Mouse (Mus musculus): Measurements from ENCODE around the gene Brox.
"Not testable (repeated sequence)": the region's sequence is repeated elsewhere in the genome, so short reads cannot be mapped to it uniquely, and the experiment has no call there.

Gene Brox

GRCm38 (mm10) chr1:183296877-183297383, at the start of gene Brox:
Gene Brox (minus strand): TSS chr1:183297269.
- DNase-seq (ENCODE audit: low read depth, low spot score): peak; percentile 93

DNA sequence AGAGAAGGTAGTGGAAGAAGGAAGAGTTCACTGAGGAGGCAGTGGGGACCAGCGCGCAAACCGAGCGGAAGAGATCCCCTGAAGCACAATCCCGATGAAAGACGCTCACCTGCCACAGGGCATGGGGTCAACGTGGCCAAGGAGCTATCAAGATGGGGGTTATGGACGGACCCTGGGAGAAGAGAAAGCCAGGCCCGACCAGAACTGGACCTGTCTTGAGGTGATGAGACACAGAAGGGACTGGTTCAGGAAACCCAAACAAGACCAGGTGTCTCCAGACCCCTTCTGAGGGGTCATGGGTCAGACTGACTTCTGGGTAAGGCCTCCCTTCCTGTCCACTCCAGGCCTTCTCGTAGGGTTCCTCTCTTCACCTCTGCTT, 48.7 kb upstream of the Brox start:
- peak; percentile 11 for DNase-seq (ENCODE audit: low read depth, low spot score)

GRCm38 (mm10) chr1:183344886-183345816, 48.1 kb upstream of the Brox start:
- DNase-seq (ENCODE audit: low read depth, low spot score): peak; percentile 90

DNA sequence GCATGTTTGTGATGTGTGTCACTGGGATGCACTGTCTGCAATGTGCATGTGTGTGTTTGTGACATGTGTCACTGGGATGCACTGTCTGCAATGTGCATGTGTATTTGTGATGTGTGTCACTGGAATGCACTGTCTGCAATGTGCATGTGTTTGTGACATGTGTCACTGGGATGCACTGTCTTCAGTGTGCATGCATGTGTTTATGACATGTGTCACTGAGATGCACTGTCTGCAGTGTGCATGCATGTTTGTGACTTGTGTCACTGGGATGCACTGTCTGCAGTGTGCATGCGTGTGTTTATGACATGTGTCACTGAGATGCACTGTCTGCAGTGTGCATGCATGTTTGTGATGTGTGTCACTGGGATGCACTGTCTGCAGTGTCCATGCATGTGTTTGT, 45.8 kb upstream of the Brox start:
- not testable (repeated sequence) for DNase-seq (ENCODE audit: low read depth, low spot score)

DNA sequence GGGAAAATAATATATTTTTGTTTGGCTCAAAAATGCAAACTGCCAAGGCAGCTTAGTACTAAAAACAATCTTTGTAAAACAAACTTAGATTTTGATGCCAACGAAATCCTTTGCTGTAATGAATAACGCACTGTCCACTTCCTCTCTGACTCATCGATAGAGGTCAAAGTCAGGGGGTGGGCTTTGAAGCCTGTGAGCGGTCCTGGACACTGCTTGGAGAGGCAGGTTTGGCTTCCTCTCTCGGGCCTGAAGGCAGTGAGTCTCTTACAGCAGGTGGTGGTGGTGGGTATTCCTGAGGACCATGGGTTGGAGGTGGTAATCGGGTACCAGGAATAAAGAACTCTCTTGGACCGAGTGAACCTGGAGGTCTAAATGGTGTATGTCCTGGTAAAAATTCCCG, 30.1 kb upstream of the Brox start:
- DNase-seq (ENCODE audit: low read depth, low spot score): no peak

- DNase-seq (ENCODE audit: low read depth, low spot score): no peak
Observed at GRCm38 (mm10) chr1:183324433-183324832, 27.4 kb upstream of the Brox start.

DNA sequence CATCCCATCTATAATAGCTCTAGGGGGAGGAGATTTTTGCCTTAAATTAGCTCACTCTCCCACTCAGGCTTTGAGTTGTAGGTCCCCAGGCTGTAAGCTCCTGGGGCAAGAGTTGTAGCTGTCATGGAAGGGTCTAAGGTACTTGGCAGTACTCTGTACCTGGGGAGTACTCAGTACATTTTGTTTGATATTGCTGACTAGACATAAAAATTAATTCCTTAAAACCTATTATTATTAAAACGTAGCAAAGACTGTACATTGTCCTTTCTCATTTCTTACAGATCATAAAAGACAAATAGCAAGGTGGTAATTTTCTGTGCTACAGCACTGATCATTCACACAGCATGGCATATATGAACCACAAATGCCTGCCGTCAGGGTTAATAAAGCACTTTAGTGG, 26.9 kb upstream of the Brox start:
- no peak for DNase-seq (ENCODE audit: low read depth, low spot score)

DNA sequence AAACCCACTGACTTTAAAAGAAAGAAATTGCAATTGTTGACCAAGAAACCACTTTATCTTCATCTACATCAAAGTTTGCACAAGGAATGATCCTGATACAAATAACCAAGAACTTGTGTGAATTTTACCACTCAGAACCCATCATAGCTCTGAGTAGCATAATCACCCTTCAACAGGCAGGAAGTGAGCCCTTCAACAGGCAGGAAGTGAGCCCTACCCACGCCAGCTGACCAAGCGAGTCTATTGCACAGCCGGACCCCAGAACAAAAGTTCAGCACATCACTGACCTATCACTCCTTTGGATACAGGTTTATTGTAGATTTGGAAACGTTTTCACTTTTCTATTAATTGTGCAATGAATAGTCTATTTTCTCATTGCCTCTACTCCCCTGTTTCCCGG, 25.4 kb upstream of the Brox start:
- DNase-seq (ENCODE audit: low read depth, low spot score): not testable (repeated sequence)

DNA sequence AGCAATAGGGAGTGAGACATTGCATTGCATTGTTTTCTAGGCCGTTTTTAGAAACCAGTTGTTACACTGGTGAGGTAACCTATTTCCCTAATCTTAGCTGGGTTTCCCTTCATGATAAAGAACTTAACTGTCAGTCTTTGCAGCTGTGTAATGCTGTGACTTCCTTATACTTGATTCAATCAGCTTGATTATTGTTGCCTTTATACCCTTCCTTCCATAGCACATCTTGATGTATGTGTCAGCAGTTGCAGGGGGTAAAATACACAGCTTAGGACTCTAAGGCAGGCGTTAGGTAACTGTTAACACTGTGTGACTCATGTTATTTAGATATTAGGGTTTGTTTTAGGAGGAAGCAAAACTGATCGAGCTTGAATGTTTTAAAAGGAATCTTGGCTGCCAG, 23.6 kb upstream of the Brox start:
- DNase-seq (ENCODE audit: low read depth, low spot score): peak; percentile 13

DNA sequence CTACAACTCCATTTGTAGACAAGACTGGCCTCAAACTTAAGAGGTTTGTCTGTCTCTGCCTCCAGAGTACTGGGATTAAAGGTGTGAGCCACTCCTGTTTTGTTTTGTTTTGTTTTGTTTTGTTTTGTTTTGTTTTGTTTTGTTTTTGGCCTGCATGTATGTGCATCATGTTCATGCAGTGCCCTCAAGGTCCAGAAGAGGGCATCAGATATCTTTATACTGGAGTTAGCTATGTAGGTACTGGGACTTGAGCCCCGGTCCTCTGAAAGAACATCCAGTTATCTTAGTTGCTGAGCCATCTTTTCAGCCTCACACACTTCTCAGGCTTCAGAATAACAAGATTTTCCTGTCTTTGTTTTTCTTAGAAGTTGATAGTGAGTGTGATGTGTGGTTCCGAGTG, 18.7 kb upstream of the Brox start:
- peak; percentile 52 for DNase-seq (ENCODE audit: low read depth, low spot score)

GRCm38 (mm10) chr1:183312076-183312475, 15.0 kb upstream of the Brox start:
- no peak for DNase-seq (ENCODE audit: low read depth, low spot score)

DNA sequence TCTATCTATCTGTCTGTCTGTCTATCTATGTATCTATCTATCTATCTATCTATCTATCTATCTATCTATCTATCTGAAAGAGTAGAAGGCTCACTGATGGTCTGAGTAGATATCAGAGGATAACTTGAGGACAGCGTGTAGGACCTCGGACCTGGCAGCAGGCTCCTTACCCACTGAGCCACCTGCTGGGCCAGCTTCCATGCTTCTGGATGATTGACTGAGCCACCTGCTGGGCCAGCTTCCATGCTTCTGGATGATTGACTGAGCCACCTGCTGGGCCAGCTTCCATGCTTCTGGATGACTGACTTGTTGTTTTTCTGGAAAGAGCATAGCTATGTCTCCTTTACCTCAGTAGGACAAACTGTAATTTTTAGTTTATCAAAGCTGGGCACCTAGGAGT, 12.5 kb upstream of the Brox start:
- not testable (repeated sequence) for DNase-seq (ENCODE audit: low read depth, low spot score)

DNA sequence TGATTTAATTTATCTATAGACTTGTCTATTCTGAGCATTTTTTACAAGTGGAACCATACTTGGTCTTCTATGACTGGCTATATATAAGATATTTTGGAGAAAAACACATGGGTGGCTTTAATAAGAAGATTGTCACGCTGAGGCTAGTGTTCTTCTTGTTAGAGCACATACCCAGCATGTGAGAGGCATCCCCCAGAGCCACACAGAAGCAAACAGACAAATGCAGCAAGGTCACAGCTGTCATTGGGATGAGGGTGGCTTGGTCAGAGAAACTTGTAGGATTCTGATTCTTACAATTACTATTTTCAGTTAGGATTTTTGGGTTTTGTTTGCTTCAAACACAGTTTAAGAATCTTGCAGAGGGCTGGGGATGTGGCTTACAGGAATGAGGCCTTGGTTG, 11.4 kb upstream of the Brox start:
- no peak for DNase-seq (ENCODE audit: low read depth, low spot score)

DNA sequence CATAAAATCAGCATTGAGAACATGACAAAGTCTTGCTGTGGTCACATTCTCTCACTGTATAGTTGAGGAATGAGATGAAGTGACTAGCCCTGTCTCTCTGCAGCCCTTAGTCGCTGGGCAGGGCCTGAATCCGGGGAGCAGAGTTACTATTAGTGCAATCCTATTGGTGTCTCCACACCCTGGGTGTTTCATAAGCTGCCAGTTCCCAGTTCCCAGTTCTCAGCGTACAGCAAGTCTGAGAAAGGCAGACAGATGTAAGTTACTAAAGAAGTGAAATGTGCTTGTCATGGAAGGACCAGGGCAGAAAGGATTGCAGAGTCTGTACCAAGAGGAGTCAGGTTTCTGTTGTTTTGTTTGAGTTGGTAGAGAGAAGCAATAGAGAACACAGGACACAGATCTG, 10.5 kb upstream of the Brox start:
- no peak for DNase-seq (ENCODE audit: low read depth, low spot score)

DNA sequence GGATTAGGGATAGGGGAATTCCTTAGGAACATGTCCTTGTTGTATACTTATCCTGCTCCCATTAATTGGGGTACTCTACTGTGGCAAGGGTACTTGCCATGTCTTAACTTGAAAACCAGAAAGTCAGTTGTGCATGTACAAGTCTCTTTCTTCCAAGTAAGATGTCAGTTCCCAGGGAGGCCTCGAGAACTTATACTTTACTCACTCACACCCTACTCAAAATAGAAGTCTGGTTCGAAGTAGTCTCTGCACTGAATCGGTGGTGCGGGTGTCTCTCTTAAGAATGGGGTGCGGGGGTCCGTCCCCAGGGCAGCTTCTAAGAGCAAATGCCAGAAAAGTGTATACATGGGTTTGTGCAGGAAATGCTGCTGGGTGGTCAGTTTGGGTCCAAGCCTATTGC, 2.1 kb upstream of the Brox start:
- peak; percentile 100 for DNase-seq (ENCODE audit: low read depth, low spot score)

DNA sequence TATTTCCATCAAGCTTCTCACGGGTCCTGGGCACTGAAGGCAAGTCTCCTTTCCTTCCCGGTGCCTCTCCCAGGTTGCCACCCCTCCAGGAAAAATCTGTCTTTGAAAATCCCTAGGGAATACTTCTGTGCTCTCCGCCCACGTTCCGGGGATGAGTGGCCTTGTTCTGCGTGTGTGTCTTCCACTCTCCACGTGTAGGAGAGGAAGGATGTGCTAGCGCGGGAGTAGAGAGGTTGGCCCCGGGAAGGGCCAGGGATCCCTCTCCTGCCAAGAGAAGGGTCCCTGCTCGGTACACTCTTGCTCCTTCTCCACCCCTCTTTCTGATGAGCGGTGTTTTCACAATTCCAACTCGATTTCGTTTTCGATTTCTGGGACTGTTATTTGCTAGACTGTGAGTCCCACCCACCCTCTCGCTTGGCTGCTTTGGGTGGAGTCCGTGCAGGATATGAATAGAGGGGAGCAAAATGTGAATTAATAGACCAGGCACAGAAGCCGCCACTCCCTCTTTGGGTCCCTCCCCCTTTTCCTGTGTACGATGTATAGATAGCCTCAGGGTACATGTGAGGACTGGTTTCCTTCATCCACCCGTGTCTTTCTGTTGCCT, 919 bp upstream of the Brox start:
- DNase-seq (ENCODE audit: low read depth, low spot score): peak; percentile 84

GRCm38 (mm10) chr1:183297473-183297885, 410 bp upstream of the Brox start:
- no peak for DNase-seq (ENCODE audit: low read depth, low spot score)

- DNase-seq (ENCODE audit: low read depth, low spot score): no peak
Observed at GRCm38 (mm10) chr1:183296465-183296864, 604 bp downstream of the Brox start, which contains the start of gene Aida. Gene Aida (plus strand): TSS chr1:183296590.

GRCm38 (mm10) chr1:183289576-183289975, 7.5 kb downstream of the Brox start:
- DNase-seq (ENCODE audit: low read depth, low spot score): peak; percentile 23

DNA sequence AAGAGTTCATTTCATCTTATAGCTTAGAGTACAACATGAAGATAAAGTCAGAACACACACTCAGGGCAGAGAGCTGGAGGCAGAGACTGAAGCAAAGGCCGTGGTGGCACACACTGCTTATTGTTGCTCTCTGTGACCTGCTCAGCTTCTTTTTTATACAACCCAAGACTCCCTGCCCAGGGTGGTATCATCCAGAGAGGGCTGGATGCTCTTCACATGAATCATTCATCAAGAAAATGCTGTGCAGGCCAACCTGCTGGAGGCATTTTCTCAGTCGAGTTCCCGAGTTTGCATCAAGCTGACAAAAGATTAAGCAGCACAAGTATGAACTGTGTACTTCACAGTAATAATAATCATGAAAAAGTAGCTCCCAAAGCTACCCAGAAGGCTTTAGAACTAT, 8.7 kb downstream of the Brox start:
- DNase-seq (ENCODE audit: low read depth, low spot score): peak; percentile 53

GRCm38 (mm10) chr1:183275763-183276162, 21.3 kb downstream of the Brox start:
- DNase-seq (ENCODE audit: low read depth, low spot score): no peak

DNA sequence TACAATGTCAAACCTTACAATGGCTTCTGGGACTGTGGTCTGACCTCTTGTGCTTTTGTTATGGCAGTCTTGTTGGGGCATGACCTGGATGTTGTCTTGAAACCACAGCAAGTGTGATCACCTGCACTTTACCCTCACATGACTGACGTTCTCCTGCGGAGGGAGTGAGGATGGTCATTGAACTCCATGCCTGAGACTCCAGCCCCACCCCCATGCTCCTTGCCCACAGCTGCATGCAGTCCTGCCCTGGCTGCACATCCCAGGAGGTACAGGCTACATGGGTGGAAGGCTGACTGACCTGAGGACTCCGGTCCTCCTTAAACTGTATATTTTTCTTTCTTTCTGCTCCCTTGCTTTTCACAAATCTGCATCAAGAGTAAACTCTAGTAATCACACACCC, 22.7 kb downstream of the Brox start:
- no peak for DNase-seq (ENCODE audit: low read depth, low spot score)
